Mouse (Mus musculus): ENCODE data around the gene Srp54c.

Srp54c gene

DNA sequence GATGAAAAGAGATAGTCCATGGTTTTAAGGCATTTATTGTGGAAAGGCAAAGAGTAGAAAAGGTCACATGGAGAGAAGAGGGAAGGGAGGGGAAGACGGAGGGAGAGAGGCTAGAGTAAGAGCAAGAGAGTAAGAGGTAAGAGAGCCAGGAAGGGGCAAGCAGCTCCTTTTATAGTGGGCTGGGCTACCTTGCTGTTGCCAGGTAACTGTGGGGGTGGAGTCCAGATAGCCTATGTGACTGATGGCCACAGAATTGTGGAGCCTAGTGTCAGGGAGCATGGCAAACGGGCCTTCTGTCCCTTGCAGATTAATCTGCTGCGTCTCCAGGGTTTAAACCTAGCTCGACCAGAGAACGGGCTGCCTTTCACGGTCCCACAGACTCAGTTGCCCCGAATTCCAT lies 81.9 kb downstream of the Srp54c start:
- no peak for DNase-seq (ENCODE audit: low read depth, low spot score)

Data from A20 (cell line).